In genomic region chr6:120912931-120913330, GRCm38 (mm10) we compare ENCODE assay signal across 15 mouse cellular contexts. TPM values are rescaled to one million over a fixed set of nuclear protein-coding genes. Genes with fewer than 3 reads are reported as not detected.
DNase-seq lines count a peak whose midpoint lies in the region; ATAC-seq and TF ChIP-seq lines count a peak whose summit lies in the region.
"Had no signal": no experiment of that assay in that cellular context is flagged by ENCODE, and none has a peak within 500 bp of the region (broad histone marks: within the 10 kb centered on the region; RNA-seq: fewer than 3 reads in every experiment).

No protein-coding gene starts in this region.

- H3K27ac ChIP-seq in lung, embryonic 16.5 days (ENCODE audit: low read length), result no peak overlapping the region
- H3K27ac ChIP-seq in small intestine, adult 2 months (ENCODE audit: insufficient read depth, low read depth, low read length), result peak overlapping the region; percentile 17; the same call in 1 of the 2 replicates
- H3K27ac ChIP-seq: heart, embryonic 10.5 days; hindbrain, embryonic 10.5 days had no signal

- intact Hi-C loops in left cerebral cortex, postnatal 25 days (cut with DNase I), result no loop called here

- H3K4me1 ChIP-seq in lung, embryonic 16.5 days (replicated peaks; ENCODE audit: control insufficient read depth, insufficient read depth, low read length), result peaks cover 11% of the 10 kb centered on the region; the same call in 1 of the 2 replicates
- peaks cover 3% of the 10 kb centered on the region; the same call in 1 of the 2 replicates for H3K4me1 ChIP-seq in lung, adult 2 months (ENCODE audit: control insufficient read depth, insufficient read depth, low read length)
- H3K4me1 ChIP-seq in small intestine, adult 2 months (ENCODE audit: control insufficient read depth, insufficient read depth, insufficient read length, low read length), result peaks cover 40% of the 10 kb centered on the region

- no peak overlapping the region for H3K4me2 ChIP-seq in lung, embryonic 16.5 days (ENCODE audit: low read depth, low read length)

- H3K9ac ChIP-seq in lung, embryonic 16.5 days (ENCODE audit: low read length), result no peak overlapping the region

- H3K27me3 ChIP-seq in lung, embryonic 16.5 days (ENCODE audit: control insufficient read depth, insufficient read depth, low read depth, low read length), result no peaks in the 10 kb centered on the region
- no peaks in the 10 kb centered on the region for H3K27me3 ChIP-seq in small intestine, adult 2 months (ENCODE audit: control insufficient read depth, insufficient read depth, low read length)

- TF ChIP-seq CTCF in lung, adult 2 months (IDR thresholded peaks at IDR 0.05; ENCODE audit: insufficient read depth, low read length), result no peak
- TF ChIP-seq CTCF in small intestine, adult 2 months (IDR thresholded peaks at IDR 0.05; ENCODE audit: extremely low read depth, insufficient read length, insufficient replicate concordance, low read depth, low read length), result no peak

- TF ChIP-seq POLR2A in lung, adult 2 months (IDR thresholded peaks at IDR 0.05; ENCODE audit: borderline replicate concordance, extremely low read depth, low read depth, low read length), result no peak
- no peak for TF ChIP-seq POLR2A in small intestine, adult 2 months (IDR thresholded peaks at IDR 0.05; ENCODE audit: low read depth, low read length)

- ATAC-seq in lung, embryonic 16.5 days (ENCODE audit: low read depth), result peak; percentile 24; the same call in 1 of the 2 replicates
- ATAC-seq: intestine, embryonic 16.5 days had no signal

- WGBS in lung, embryonic 16.5 days, result 19% methylated on average over 2 of the region's 2 CpGs
- WGBS in lung, adult 2 months, result 33% methylated on average over 2 of the region's 2 CpGs
- WGBS in small intestine, adult 2 months, result 11% methylated on average over 2 of the region's 2 CpGs

- H3K9me3 ChIP-seq in lung, embryonic 16.5 days (ENCODE audit: control insufficient read depth, low read length), result no peaks in the 10 kb centered on the region
- H3K9me3 ChIP-seq: heart, embryonic 10.5 days; hindbrain, embryonic 10.5 days had no signal

- no peaks in the 10 kb centered on the region for H3K36me3 ChIP-seq in lung, embryonic 16.5 days (ENCODE audit: control insufficient read depth, insufficient read depth, low read length)
- H3K36me3 ChIP-seq in small intestine, adult 2 months (ENCODE audit: control insufficient read depth, insufficient read depth, low read length), result no peaks in the 10 kb centered on the region
- H3K36me3 ChIP-seq: heart, embryonic 10.5 days; hindbrain, embryonic 10.5 days had no signal

- H3K4me3 ChIP-seq in lung, embryonic 16.5 days (ENCODE audit: low read length), result no peak overlapping the region
- no peak overlapping the region for H3K4me3 ChIP-seq in lung, adult 2 months (replicated peaks; ENCODE audit: extremely low read depth, low read depth, low read length)
- H3K4me3 ChIP-seq in small intestine, adult 2 months (ENCODE audit: low read depth, low read length), result no peak overlapping the region
- H3K4me3 ChIP-seq: heart, embryonic 10.5 days; hindbrain, embryonic 10.5 days had no signal

- DNase-seq in gastrocnemius, adult 18-20 months (ENCODE audit: low spot score), result peak; percentile 30
- no peak for DNase-seq in gastrocnemius, adult 8-10 months (ENCODE audit: low spot score in 2 of 2)
- no peak for DNase-seq in lung, adult 2 months
- peak; percentile 78 to 87 for DNase-seq in kidney, postnatal 25 days
- no peak for DNase-seq in left cerebral cortex, postnatal 25 days (ENCODE audit: low spot score in 2 of 2)
- no peak for DNase-seq in cerebellum, adult 8-10 months
- DNase-seq: adrenal gland, adult 2 months; embryo, embryonic 11 days; layer of hippocampus, postnatal 36 days; thymus, postnatal 25 days had no signal

RNA-seq across cellular contexts. Expression of gene Bid, which starts 3.7 kb away (rescaled TPM):
- total RNA-seq in gastrocnemius, adult 18-20 months (2021), result under 1 TPM; 0.39 to 0.78 TPM
- under 1 TPM; 0.31 to 0.76 (median 0.66) TPM for total RNA-seq in gastrocnemius, adult 8-10 months (2022)
- polyA plus RNA-seq in lung, embryonic 16.5 days (2015; fragmentation: Nextera tagmentation; extraction: Ambion mirVana), result 15.2 and 17.5 TPM in 2 replicates
- 3.6 and 5.4 TPM in 2 replicates for polyA plus RNA-seq in lung, adult 2 months (2012; rRNA removed)
- polyA plus RNA-seq in small intestine, adult 2 months (2012; rRNA removed), result 2.1 and 10.7 TPM in 2 replicates
- 10 to 100 TPM in 1 of 2 experiments, 1 to 10 TPM in 1; 9.4 to 10.4 TPM for total RNA-seq in left cerebral cortex, postnatal 25 days (2021)

Comparison
In these comparisons a context has a peak if more than half of its experiments do, and no peak if none do; other contexts are left out.
1. DNase-seq: peak in gastrocnemius, adult 18-20 months (single experiment) and kidney, postnatal 25 days (2 of 2); none in gastrocnemius, adult 8-10 months (0 of 2), lung, adult 2 months (single experiment), left cerebral cortex, postnatal 25 days (0 of 2) and cerebellum, adult 8-10 months (single experiment).
2. RNA of gene Bid, which starts 3.7 kb away (total RNA-seq): 9.4 to 10.4 TPM in left cerebral cortex, postnatal 25 days; 0.39 to 0.78 TPM in gastrocnemius, adult 18-20 months and 0.31 to 0.76 TPM in gastrocnemius, adult 8-10 months; every median in the first group is over 4 times any median in the second.